Mouse (Mus musculus) leukemia stem cell, adult 10-12 weeks (primary cell): Measurements from ENCODE around the gene Pla2g4b. TPM values are rescaled to one million over a fixed set of nuclear protein-coding genes. Genes with fewer than 3 reads are reported as not detected.

Experiments
- polyA plus RNA-seq: library from polyadenylated mRNA; stranded (reverse); fragments of >175 nt; gene quantifications from 2 replicates; pipeline ENCODE4 v1.2.3, GENCODE M21; 2012; ENCODE audit warnings: low replicate concordance

Pla2g4b gene
- polyA plus RNA-seq, result 6.9 and 15.0 TPM in 2 replicates

DNA sequence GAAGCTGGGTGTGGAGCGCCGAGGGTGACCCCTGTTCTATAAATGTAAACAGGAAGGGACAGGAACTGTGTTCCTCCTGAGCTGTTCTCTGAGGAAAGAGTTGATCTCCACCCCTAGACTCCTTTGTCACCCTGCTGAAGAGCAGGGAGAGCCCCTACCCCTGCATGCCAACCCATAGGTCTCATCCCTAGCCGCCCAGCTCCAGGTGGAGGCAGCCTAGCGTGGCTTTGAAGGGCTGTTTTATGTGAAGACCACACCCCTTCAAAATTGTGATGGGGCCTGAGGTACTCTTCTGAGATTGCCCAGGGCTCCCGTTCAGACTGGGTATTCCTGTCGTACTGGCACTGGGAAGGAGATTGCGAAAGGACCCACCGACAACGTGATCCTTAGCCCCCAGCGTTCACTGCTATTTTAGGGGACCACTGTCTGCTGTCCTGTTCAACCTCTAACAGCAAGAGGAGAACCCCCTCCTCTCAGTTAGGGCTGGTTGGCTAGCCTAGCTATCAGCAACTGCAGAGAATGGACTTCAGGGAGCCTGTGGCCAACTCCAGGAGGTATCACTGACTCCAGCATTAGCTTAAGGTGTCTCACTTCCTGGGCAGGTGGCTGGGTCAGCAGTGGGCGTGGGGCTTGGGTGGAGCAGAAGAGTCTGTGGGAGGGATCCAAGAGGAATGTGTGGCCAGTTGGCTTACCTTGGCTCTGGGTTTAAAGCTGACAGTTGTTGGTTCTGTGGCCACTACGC, at the start of gene Pla2g4b:
Gene Pla2g4b (plus strand): TSS at position 692 of the 742 bp plus-strand sequence.

DNA sequence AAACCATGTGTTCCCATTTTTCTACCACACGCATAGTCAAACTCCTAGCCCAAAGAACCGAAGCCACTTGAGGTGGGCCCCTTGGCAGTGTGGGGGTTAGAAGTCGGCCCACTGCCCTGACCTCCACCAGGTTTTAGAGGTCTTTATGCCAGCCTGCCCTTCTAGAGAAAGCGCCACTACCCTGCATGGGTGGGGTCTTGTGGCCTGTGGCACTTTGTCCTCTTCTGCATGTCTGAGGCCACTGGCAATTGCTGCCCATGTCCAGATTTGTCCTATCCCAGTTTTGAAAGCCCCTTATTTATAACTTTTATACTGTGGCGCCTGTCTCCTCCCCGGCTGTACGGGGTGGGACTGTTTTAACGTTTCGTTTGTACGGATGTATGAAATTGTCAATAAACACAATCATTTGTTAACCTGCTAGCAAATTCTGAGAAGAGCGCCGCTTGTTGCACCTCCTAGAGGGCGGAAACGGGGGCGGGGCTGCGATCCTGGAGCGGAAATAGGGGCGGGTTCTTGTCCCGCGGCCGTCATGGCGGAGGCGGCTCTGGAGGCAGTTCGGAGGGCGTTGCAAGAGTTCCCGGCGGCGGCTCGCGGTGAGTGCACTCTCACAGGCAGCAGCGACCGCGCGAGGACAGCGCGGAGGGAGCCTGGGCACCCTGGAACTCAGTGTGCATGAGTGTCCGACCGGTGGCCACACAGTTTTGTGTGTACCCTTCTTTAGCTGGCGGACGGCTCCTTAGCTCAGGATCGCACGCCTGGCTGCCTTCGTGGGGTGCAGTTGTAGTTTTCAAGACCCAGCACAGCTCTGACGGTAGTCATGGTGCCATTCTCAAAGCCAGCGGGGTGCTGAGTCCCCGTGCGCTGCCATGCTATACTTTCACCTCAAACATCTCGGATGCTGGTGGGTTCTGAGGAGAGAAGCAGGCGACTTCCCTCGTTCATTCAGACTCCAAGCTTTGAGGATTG, 6.0 kb upstream of the Pla2g4b start, which contains the start of the genes Jmjd7 and Gm28042:
Gene Jmjd7 (plus strand): TSS at position 500 of the 966 bp plus-strand sequence.
Gene Gm28042 (plus strand): TSS at position 510 of the 966 bp plus-strand sequence.

Other genes with a start within 250 kb of the Pla2g4b start
- gene Rpap1, start 245.9 kb upstream of the Pla2g4b start, polyA plus RNA-seq, result 9.6 and 36.8 TPM in 2 replicates
- gene Tyro3, start 235.7 kb upstream of the Pla2g4b start, polyA plus RNA-seq, result 0.19 and 0.57 TPM in 2 replicates
- 0.74 and 3.2 TPM in 2 replicates for gene Mga, start 136.2 kb upstream of the Pla2g4b start, polyA plus RNA-seq
- gene Mapkbp1, start 60.7 kb upstream of the Pla2g4b start, polyA plus RNA-seq, result 2.0 and 4.4 TPM in 2 replicates
- gene Jmjd7, start 5.9 kb upstream of the Pla2g4b start, polyA plus RNA-seq, result 7.1 and 7.6 TPM in 2 replicates
- 1.5 and 1.8 TPM in 2 replicates for gene Gm28042, start 5.9 kb upstream of the Pla2g4b start, polyA plus RNA-seq
- 19.0 and 44.4 TPM in 2 replicates for gene Ehd4, start 121.2 kb downstream of the Pla2g4b start, polyA plus RNA-seq
- 0.05 TPM in 1 of 2 replicates, not detected in the other for gene Pla2g4e, start 211.9 kb downstream of the Pla2g4b start, polyA plus RNA-seq